Mouse (Mus musculus): ENCODE measurements at regions not wholly inside any gene's neighbourhood (a gene's known extent, or its start where the extent isn't known, plus 50 kb on each side); places are given as distances from the start of the nearest gene placed in this dataset.

- CTCF ChIA-PET, result interaction anchor here (0.6 kb wide), 2 partner anchors 38 to 44 kb away, joined by 3 to 4 read pairs; no protein-coding TSS in a partner anchor
These were observed 51.3 kb upstream of the Arid1b start for GRCm38 (mm10) chr17:4942868-4943267.

All from spleen, embryonic (tissue).